Mouse (Mus musculus) layer of hippocampus, adult 9-10 months (tissue): Measurements from ENCODE around the gene Cyb5r4.
"Not testable (repeated sequence)": the region's sequence is repeated elsewhere in the genome, so short reads cannot be mapped to it uniquely, and the experiment has no call there.

Experiments
- DNase-seq: peaks from one replicate; pipeline ENCODE4 v3.0.0; 2022; ENCODE audit warnings: low spot score

Cyb5r4 gene

DNA sequence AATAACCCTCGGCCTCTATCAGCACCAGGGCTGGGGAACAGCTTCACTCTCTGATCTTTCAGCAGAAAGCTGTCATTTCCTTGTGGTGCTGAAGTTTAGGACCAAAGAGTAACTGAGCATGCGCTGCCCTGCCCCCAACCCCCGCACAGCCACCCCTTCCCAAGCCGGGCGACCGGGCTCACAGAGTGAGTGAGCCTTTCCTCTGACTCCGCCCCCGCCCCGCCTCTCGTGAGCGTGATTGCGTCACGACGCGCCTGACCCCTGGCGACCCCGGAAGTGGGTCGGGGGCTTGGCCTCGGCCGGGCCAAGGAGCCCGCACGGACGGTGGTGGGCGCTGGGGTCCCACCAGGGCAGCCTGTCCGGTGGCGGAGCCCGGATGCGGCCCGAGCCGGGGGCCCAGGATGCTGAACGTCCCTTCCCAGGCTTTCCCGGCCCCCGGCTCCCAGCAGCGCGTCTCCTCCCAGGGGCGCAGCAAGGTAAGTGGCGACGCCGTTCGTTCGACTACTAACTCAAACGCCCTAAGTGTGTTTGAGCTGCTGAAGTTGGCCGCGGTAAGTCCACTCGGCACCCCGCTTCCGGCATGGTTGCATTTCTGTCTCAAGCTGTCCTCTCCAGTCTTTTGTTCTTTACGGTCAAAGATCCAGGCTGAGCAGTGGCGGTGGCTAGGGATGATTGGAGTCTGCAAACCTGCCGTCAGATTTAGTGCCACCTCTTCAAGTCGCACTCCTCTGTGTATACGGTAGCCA is at the start of gene Cyb5r4:
TSS of gene Cyb5r4 (plus strand) at position 237 of the 746 bp plus-strand sequence.
- peak; percentile 77 for DNase-seq

GRCm38 (mm10) chr9:86972471-86972870 is 49.3 kb upstream of the Cyb5r4 start:
- DNase-seq = not testable (repeated sequence)

GRCm38 (mm10) chr9:86973562-86973961 is 48.3 kb upstream of the Cyb5r4 start:
- peak; percentile 20 for DNase-seq

DNA sequence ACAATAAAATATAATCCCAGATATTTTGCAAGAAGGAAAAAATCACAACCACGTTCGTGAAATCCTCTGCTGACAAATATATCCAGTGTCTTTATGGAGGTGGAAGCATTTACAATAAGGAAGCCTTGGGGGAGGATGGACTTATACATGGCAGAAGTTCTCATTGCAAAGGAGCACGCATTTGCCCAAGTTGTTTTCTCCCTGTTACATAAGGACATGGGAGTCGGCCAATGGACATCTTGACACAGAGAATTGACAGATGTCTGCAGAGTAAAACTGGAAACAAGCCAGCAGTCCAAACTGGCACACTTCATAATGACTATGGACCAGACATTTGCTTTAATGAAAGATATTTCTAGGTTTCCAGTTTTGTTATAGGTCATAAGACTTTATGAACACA is 44.9 kb upstream of the Cyb5r4 start:
- DNase-seq = peak; percentile 21

GRCm38 (mm10) chr9:86978257-86978907 is 43.4 kb upstream of the Cyb5r4 start:
- no peak for DNase-seq

DNA sequence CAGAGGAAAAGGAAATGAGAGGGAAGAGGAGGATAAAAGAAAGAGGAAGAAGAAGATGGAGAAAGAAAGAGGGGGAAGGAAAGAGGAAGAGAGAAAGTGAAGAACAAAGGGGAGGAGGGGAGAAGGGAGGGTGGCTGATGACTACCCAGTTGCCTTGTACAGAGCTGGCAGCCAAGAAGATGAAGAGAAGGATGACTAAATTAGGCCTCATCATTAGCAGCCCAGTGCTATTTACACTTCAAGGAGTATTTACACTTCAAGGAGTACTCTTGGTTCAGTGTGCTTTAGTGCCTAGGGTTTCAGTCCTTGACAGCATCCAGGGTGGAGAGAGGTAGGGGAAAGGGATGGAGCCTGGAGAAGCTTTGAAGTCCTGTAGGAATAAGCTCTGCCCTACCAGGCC is 41.8 kb upstream of the Cyb5r4 start:
- no peak for DNase-seq

- no peak for DNase-seq
These were observed 40.9 kb upstream of the Cyb5r4 start for GRCm38 (mm10) chr9:86980942-86981341.

DNA sequence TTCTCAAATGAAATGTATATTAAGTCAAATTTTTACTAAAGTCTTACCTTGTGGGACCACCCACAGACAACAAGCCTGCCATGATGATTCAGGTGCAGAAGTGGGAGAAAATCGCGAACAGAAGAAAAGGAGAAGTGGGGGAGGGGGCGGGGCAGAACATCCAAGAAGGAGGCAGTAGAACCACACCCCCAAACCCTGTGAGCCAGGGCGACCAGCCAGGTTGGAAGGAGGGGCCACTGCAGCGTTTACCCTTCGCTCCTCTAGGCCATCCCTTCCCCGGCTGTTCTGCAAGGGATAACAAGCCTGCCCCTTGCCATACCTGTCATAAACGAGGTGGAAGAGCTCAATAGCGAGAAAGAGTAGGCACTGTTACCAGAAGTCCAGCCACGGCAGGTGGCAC is 40.3 kb upstream of the Cyb5r4 start:
- no peak for DNase-seq

DNA sequence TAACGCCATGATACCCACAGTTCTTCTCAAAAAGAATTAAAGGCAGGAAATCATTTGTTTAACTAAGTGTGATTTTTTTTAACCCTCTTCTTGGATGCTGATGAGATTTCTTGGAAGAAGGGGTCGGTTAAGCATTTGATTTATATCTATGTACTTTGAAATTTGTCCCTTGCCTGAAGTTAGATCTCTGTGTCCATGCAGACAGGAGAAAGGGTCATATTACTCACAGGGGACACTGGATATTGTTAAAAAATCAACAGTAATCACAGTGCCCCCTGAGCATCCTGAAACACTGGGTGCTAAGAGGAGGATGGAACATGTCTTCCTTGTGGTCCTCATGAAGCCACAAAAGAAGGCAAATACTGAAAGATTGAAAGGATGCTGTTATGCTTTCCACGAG is 37.2 kb upstream of the Cyb5r4 start:
- no peak for DNase-seq

DNA sequence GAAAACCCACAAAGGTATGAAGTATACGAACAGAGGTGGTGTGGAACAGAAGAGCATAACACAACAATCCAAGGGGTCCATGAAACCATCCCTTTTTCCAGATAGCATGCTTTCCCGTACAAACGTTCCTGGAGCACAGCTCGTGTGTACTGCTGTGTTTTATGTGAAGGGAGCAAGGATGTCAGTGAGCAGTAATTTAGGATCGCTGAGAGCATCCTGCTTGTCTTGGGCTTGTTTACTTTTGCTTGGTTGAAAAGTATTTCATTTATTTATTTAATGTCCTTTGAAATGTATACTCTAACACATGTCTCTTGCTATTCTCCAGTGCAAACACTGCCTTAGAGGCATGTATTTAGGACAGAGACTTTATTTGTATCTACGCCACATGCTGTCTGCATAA is 36.7 kb upstream of the Cyb5r4 start:
- DNase-seq = no peak

DNA sequence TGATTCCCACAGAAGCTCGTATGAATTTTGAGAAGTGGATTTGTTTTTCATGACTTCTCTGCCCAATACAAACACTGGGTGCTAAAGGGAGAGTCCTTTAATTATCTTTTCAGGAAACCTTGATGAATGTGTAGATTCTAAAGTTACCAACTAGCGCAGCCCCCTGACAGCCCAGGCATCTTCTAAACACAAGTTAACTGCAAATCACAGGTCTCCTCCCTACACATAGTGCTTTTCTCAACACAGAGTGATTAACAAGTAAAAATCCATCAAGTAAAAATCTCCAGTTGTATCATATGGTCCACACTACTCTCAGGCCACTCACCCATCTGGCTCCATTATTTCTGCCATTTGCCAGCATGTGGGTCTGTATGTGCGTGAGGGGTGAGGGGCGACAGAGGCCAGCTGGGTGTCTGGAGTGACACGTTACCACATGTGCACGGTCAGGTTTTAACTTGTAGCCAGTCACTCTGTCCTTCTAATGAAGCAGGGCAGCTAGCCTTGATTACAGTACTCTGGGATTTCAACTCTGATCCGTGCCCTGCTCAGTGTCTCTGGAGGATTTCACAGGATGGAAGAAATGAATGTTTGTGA is 35.0 kb upstream of the Cyb5r4 start:
- no peak for DNase-seq

DNA sequence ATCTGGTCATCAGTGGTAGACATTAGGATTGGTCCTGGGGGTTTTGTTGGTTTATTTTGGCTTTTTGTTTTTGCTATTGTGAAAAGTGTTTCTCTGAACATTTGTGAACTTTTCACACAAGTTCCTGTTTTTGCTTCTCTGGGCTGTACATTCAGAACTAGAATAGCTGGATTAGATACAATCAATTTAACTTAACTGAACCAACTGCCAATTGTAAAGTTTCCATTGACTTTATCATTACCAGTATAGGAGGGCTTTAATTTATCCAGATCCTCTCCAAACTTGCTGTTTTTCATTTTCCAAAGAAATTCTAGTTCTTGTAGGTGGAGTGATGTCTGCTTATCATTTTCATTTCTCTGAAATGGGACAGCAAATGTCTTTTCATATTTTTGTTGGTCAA is 32.0 kb upstream of the Cyb5r4 start:
- DNase-seq = no peak

DNA sequence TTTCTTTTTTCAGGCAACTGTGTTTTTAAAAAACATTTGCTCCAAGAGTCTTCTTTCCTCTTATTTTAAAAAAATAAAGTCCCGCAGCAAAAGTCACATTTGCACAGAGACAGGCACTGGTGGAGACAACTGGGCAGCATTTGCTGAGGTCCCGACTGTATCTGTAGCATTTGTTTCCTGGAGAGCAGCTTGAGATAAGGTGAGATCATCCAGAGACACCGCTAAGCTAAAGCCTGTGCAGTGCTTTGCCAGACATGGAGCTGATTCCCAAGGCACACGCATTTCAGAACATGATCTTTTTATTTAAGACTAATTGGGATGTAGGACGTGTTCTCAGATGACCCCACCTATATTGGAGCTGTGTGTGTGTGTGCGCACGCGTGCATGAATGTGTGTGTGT is 30.1 kb upstream of the Cyb5r4 start:
- no peak for DNase-seq

- no peak for DNase-seq
These were observed 24.6 kb upstream of the Cyb5r4 start for GRCm38 (mm10) chr9:86997046-86997691.

DNA sequence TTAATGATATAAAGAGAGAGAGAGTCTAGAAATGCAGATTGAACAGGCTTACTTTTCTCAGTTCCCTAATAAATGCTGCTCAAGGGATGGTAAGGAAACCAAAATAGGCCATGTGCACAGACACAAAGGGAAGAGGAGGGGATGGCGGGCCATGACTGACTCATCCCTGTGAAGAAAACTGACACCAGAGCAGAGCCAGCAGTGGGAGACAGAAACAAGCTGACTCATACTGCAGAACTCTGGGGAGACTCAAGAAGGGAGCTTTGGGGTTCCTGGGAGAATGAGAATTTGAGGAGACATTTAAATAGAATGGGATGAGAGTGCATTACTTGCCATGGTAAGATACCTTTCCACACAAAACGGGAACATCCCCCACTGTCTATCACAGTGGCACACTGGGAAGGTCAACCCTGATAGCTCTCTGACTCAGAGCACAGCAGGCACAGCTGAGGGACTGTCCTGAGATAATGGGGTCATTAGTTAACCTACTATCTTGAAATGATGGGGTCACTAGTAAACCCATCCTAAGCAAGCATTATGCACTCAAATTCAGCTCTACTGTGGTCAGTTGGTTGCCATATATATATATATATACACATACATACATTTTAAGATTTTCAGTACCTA is 21.7 kb upstream of the Cyb5r4 start:
- DNase-seq = no peak

DNA sequence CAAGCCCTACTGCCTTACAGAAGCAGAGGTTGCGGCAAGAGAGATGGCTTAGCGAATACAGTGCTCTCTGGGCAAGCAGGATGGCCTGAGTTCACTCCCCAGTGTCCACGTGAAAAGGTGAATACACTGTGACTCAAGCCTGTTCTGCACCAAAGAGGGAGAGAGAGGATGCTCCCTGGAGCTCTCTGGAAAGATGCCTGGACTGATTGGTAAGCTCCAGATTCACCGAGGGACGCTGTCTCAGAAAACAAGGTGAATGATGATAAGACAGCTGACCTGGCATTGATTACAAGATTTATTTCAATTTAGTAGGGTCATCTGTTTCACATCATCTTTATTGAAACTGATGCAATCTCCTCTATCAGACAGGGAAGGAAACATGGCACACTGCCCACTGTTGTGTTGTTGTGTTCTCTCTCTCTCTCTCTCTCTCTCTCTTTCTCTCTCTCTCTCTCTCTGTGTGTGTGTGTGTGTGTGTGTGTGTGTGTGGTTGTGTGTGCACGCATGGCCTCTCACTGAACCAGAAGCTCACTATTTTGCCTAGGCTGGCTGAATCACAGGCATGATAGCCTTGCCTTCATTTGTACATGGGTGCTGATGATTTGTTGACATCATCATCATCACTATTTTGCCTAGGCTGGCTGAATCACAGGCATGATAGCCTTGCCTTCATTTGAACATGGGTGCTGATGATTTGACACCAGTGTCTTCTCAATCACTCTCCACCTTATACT is 16.9 kb upstream of the Cyb5r4 start:
- DNase-seq = no peak

DNA sequence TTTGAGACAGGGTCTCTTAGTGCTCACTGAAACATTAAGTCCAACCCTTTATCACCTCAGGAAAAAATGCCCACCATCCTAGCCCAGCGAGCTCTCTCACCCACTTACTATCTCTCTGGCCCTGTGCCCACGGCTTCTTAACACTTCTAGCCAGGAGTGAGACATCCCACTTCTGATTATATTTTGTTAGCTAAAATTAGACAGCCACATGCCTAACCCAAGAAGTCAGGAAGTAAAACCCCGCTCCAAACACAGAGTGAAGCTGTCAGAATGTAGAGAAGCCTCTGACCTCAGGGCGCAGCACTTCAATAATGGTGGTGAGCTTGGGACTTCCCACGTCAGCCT is 16.4 kb upstream of the Cyb5r4 start:
- no peak for DNase-seq

GRCm38 (mm10) chr9:87008507-87008906 is 13.3 kb upstream of the Cyb5r4 start:
- no peak for DNase-seq

- DNase-seq = no peak
These were observed 12.9 kb upstream of the Cyb5r4 start for GRCm38 (mm10) chr9:87008919-87009318.

GRCm38 (mm10) chr9:87015288-87015937 is 6.4 kb upstream of the Cyb5r4 start, which contains the start of gene Ripply2:
Ripply2 (plus strand) TSS chr9:87015537.
- no peak for DNase-seq

GRCm38 (mm10) chr9:87015938-87016294 is 5.9 kb upstream of the Cyb5r4 start:
- no peak for DNase-seq
